ENCODE assay signal across 18 mouse cellular contexts in the genomic region with DNA sequence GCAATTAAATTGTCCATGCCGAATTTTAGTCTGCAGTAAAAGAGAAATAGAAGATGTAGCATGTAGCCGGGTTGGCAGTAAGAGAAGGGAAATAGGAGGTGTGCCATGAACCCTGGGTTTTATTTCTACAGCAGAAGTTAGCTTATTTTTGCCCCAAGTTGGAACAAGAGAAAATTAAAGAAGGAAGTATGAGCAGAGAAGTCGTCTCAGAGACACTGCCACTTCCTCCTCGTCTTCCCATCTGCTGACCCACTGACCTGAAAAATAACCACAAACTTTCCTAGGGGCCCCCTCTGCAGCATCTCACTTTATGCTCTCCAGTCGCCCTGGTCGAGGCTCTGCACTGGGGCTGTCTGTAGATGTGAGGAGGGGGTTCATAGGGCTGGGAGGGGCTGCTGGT. TPM values are rescaled to one million over a fixed set of nuclear protein-coding genes. Genes with fewer than 3 reads are reported as not detected.
A peak's percentile ranks its signal among the peaks of the same experiment; 100 is the strongest.
DNase-seq lines count a peak whose midpoint lies in the region; TF ChIP-seq lines count a peak whose summit lies in the region.
"Had no signal": no experiment of that assay in that cellular context is flagged by ENCODE, and none has a peak within 500 bp of the region (broad histone marks: within the 10 kb centered on the region; RNA-seq: fewer than 3 reads in every experiment).

No protein-coding gene starts in this region.

- no peaks in the 10 kb centered on the region for H3K36me3 ChIP-seq in kidney, adult 2 months (ENCODE audit: control insufficient read depth, insufficient read depth, low read length)
- H3K36me3 ChIP-seq in splenic B cell, adult 2 months (ENCODE audit: control insufficient read depth, insufficient read depth, low read length, poor library complexity, severe bottlenecking): no peaks in the 10 kb centered on the region
- H3K36me3 ChIP-seq: forebrain, embryonic 15.5 days; midbrain, embryonic 13.5 days had no signal

- H3K27me3 ChIP-seq in kidney, adult 2 months (replicated peaks; ENCODE audit: control insufficient read depth, insufficient read depth, low read length): no peaks in the 10 kb centered on the region
- no peaks in the 10 kb centered on the region for H3K27me3 ChIP-seq in splenic B cell, adult 2 months (ENCODE audit: control insufficient read depth, insufficient read depth, low read length, poor library complexity, severe bottlenecking)
- H3K27me3 ChIP-seq: forebrain, embryonic 15.5 days; midbrain, embryonic 13.5 days had no signal

- TF ChIP-seq POLR2A in kidney, adult 2 months (IDR thresholded peaks at IDR 0.05; ENCODE audit: low read depth, low read length): no peak
- no peak for TF ChIP-seq POLR2A in bone marrow, adult 2 months (IDR thresholded peaks at IDR 0.05; ENCODE audit: borderline replicate concordance, control insufficient read depth, low read depth, low read length)

- peak; percentile 8 for DNase-seq in kidney, adult 2 months
- DNase-seq in kidney, adult 9 months: no peak
- peak; percentile 40 to 41 for DNase-seq in spleen, adult 18-20 months
- DNase-seq in spleen, postnatal 10 days (ENCODE audit: low spot score in 2 of 2): no peak
- DNase-seq in splenic B cell, adult 2 months (ENCODE audit: low read depth, low spot score): peak; percentile 62
- no peak for DNase-seq in T-cell, adult 2 months (ENCODE audit: low spot score)
- DNase-seq: adrenal gland, adult 2 months; cerebellum, adult 11 months; cerebellum, postnatal 14 days; kidney, adult 11 months; kidney, postnatal 14 days; retina, postnatal 1 day; thymus, postnatal 4 days had no signal

- no peak overlapping the region for H3K27ac ChIP-seq in kidney, adult 2 months (ENCODE audit: insufficient read depth, low read depth, low read length)
- peak overlapping the region; percentile 84 for H3K27ac ChIP-seq in bone marrow, adult 2 months (ENCODE audit: control insufficient read depth, insufficient read depth, low read depth, low read length, poor library complexity)
- H3K27ac ChIP-seq: forebrain, embryonic 15.5 days; hindbrain, postnatal 0 days; midbrain, embryonic 13.5 days had no signal

- 50% methylated on average over 6 of the region's 6 CpGs for WGBS in kidney, adult 2 months
- WGBS in bone marrow, adult 2 months: 2% methylated on average over 6 of the region's 6 CpGs

- no peak for TF ChIP-seq CTCF in kidney, adult 2 months (conservative IDR thresholded peaks at IDR 0.05; ENCODE audit: insufficient read depth, insufficient read length, low read depth, low read length)
- no peak for TF ChIP-seq CTCF in bone marrow, adult 2 months (IDR thresholded peaks at IDR 0.05; ENCODE audit: control insufficient read depth, insufficient read depth, low read length)

- no peak overlapping the region for H3K4me3 ChIP-seq in kidney, adult 2 months (ENCODE audit: insufficient read depth, low read depth, low read length)
- H3K4me3 ChIP-seq in bone marrow, adult 2 months (replicated peaks; ENCODE audit: control insufficient read depth, low read depth, low read length): no peak overlapping the region
- H3K4me3 ChIP-seq: forebrain, embryonic 15.5 days; midbrain, embryonic 13.5 days; myocyte had no signal

- no peaks in the 10 kb centered on the region for H3K4me1 ChIP-seq in kidney, adult 2 months (ENCODE audit: control insufficient read depth, insufficient read depth, low read length)
- peaks cover 33% of the 10 kb centered on the region for H3K4me1 ChIP-seq in bone marrow, adult 2 months (ENCODE audit: control insufficient read depth, insufficient read depth, low read length)
- H3K4me1 ChIP-seq: forebrain, embryonic 15.5 days had no signal

RNA-seq across cellular contexts. Expression of gene Arhgap25, which starts 33.3 kb away (rescaled TPM):
- 0.68 and 1.5 TPM in 2 replicates for polyA plus RNA-seq in kidney, adult 2 months (2012; rRNA removed)
- polyA plus RNA-seq in bone marrow, adult 2 months (2011; ENCODE audit: insufficient read depth, insufficient read length, low replicate concordance, missing spikeins): 9.9 and 24.4 TPM in 2 replicates

Comparison
In these comparisons a context has a peak if more than half of its experiments do, and no peak if none do; other contexts are left out.
1. DNase-seq: peak in kidney, adult 2 months (single experiment), spleen, adult 18-20 months (2 of 2) and splenic B cell, adult 2 months (single experiment); none in kidney, adult 9 months (single experiment), spleen, postnatal 10 days (0 of 2) and T-cell, adult 2 months (single experiment).